1 mouse cellular context compared by ENCODE assay signal in the genomic region with DNA sequence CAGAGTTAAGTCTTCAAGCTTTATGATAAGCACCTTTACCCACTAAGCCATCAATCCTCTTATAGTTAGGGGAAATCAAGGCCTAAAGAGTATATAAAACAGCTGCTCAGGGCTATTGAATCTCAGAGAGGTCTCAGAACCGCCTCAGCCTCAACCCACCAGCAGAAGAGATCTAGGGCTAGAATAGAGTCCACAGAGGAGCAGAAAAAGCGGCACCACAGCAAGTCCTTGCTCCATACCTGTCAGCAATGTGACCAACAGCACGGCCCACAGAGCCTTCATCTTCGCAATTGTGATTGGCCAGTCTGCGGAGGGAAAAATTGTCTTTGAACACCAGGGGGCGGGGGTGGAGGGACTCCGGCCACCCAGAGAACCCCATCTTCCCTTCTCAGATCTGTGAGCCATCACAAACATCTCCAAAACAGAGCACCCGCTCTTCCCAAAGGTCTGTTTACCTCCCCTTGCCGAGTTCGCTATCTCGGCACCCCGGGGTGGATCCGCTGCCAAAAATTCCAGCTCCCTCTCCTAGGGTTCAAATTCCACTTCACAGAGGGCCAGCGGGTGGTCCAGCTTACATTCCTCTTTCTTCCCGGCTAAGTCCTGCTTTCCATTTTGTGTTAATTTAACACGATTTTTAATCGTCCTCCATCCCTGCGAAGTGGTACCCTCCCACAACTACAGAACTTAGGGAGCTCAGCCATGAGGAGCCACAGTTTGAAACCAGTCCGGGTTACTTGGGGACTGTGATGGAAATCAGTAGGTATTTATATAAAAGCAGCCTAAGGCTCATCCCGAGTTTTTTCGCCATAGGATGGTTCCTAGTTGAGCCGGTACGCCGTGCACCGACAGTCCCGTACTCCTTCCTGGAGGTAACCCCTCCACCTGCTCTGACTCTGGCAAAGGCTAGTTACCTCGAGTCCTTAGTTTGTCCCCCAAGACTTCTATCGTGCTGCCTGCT.
TF ChIP-seq lines count a peak whose summit lies in the region.

No protein-coding gene starts in this region.

TF ChIP-seq in ES-E14, 5 proteins besides CTCF, POLR2A, EP300 and RAD21:
- TF ChIP-seq MAFK (IDR thresholded peaks at IDR 0.05; ENCODE audit: insufficient read depth, low read depth, low read length), result no peak
- TF ChIP-seq ZNF384 (IDR thresholded peaks at IDR 0.05; ENCODE audit: low read depth, low read length), result no peak
- TF ChIP-seq CHD2 (IDR thresholded peaks at IDR 0.05; ENCODE audit: low read depth, low read length), result no peak
- no peak for TF ChIP-seq ZC3H11A (IDR thresholded peaks at IDR 0.05; ENCODE audit: borderline replicate concordance, low read depth, low read length)
- TF ChIP-seq HCFC1 (IDR thresholded peaks at IDR 0.05; ENCODE audit: borderline replicate concordance, insufficient read depth, low read length), result no peak
TF ChIP-seq in ES-E14: peak in this region for 0.
